ENCODE assay signal across 19 mouse cellular contexts in the genomic region with DNA sequence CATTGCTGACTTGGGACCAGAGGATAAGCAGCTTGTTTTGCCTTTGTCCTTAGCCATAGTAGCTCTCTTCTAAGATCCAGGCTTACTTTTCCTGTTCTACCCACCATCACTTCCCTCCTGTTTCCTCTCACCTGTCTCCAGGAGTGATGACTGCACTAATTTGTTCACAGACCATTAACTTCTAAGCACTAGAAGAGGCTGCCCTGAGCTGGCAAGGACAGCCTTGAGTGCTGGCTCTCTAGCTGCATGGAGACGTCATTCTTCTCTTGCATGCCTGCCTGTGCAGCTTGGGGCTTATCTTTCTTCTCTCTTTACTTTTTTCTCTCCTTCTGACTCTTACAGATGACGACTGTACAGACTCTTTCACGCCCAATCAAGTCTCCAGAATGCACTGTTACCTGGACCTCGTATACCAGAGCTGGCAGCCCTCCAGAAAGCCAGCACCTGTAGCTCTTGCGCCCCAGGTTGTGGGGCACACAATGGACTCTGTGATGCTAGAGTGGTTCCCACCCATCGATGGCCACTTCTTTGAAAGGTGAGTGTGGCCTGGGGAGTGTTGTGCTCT.
DNase-seq lines count a peak whose midpoint lies in the region; ATAC-seq and TF ChIP-seq lines count a peak whose summit lies in the region.
"Had no signal": no experiment of that assay in that cellular context is flagged by ENCODE, and none has a peak within 500 bp of the region (broad histone marks: within the 10 kb centered on the region; RNA-seq: fewer than 3 reads in every experiment).

No protein-coding gene starts in this region.

- no peak for TF ChIP-seq CTCF in midbrain, postnatal 0 days (IDR thresholded peaks at IDR 0.05)

- DNase-seq in midbrain, postnatal 0 days (ENCODE audit: low spot score) = peak; percentile 17
- no peak for DNase-seq in midbrain, embryonic 14.5 days
- peak; percentile 49 for DNase-seq in kidney, postnatal 14 days
- DNase-seq in cerebellum, adult 11 months = no peak
- no peak for DNase-seq in frontal cortex, postnatal 10 days (ENCODE audit: low spot score in 2 of 2)
- DNase-seq in embryo, embryonic 10.5 days (ENCODE audit: low spot score) = no peak
- DNase-seq: heart, postnatal 14 days; left cerebral cortex, postnatal 4 days; thymus, adult 2 months had no signal

- H3K4me2 ChIP-seq in hindbrain, embryonic 16.5 days (ENCODE audit: low read length) = no peak overlapping the region
- H3K4me2 ChIP-seq in hindbrain, embryonic 12.5 days (replicated peaks) = no peak overlapping the region
- no peak overlapping the region for H3K4me2 ChIP-seq in midbrain, postnatal 0 days (ENCODE audit: low read depth, low read length, poor library complexity, severe bottlenecking)
- H3K4me2 ChIP-seq in midbrain, embryonic 14.5 days (ENCODE audit: low read length) = no peak overlapping the region
- H3K4me2 ChIP-seq: forebrain, embryonic 13.5 days; heart, embryonic 11.5 days; hindbrain, embryonic 15.5 days; liver, embryonic 11.5 days; midbrain, embryonic 13.5 days had no signal

- no peak overlapping the region for H3K27ac ChIP-seq in hindbrain, embryonic 16.5 days (ENCODE audit: low read depth, low read length)
- H3K27ac ChIP-seq in hindbrain, embryonic 12.5 days = no peak overlapping the region
- no peak overlapping the region for H3K27ac ChIP-seq in midbrain, postnatal 0 days (ENCODE audit: low read depth, low read length)
- no peak overlapping the region for H3K27ac ChIP-seq in midbrain, embryonic 14.5 days (replicated peaks; ENCODE audit: low read depth, low read length)
- H3K27ac ChIP-seq: forebrain, embryonic 13.5 days; hindbrain, embryonic 15.5 days; macrophage; midbrain, embryonic 13.5 days had no signal

- no peaks in the 10 kb centered on the region for H3K27me3 ChIP-seq in hindbrain, embryonic 16.5 days (replicated peaks; ENCODE audit: control insufficient read depth, insufficient read depth, low read length)
- no peaks in the 10 kb centered on the region for H3K27me3 ChIP-seq in hindbrain, embryonic 12.5 days
- no peaks in the 10 kb centered on the region for H3K27me3 ChIP-seq in midbrain, postnatal 0 days (ENCODE audit: insufficient read depth, low read length)
- H3K27me3 ChIP-seq in midbrain, embryonic 14.5 days (ENCODE audit: control insufficient read depth, insufficient read depth, low read length) = no peaks in the 10 kb centered on the region
- H3K27me3 ChIP-seq: forebrain, embryonic 13.5 days; hindbrain, embryonic 15.5 days; midbrain, embryonic 13.5 days had no signal

- H3K9me3 ChIP-seq in hindbrain, embryonic 16.5 days (ENCODE audit: control insufficient read depth, low read length) = no peaks in the 10 kb centered on the region
- H3K9me3 ChIP-seq in hindbrain, embryonic 12.5 days (replicated peaks) = no peaks in the 10 kb centered on the region
- H3K9me3 ChIP-seq in midbrain, postnatal 0 days (ENCODE audit: low read length) = no peaks in the 10 kb centered on the region
- no peaks in the 10 kb centered on the region for H3K9me3 ChIP-seq in midbrain, embryonic 14.5 days (ENCODE audit: control insufficient read depth, low read length)
- H3K9me3 ChIP-seq: forebrain, embryonic 13.5 days; hindbrain, embryonic 15.5 days; midbrain, embryonic 13.5 days had no signal

- no peak overlapping the region for H3K9ac ChIP-seq in hindbrain, embryonic 16.5 days (ENCODE audit: low read depth, low read length)
- no peak overlapping the region for H3K9ac ChIP-seq in hindbrain, embryonic 12.5 days
- H3K9ac ChIP-seq in midbrain, postnatal 0 days (replicated peaks; ENCODE audit: low read length, poor library complexity, severe bottlenecking) = no peak overlapping the region
- H3K9ac ChIP-seq in midbrain, embryonic 14.5 days (replicated peaks; ENCODE audit: low read length) = no peak overlapping the region
- H3K9ac ChIP-seq: forebrain, embryonic 13.5 days; hindbrain, embryonic 15.5 days; midbrain, embryonic 13.5 days had no signal

- no peaks in the 10 kb centered on the region for H3K4me1 ChIP-seq in hindbrain, embryonic 16.5 days (ENCODE audit: control insufficient read depth, insufficient read depth, low read depth, low read length)
- no peaks in the 10 kb centered on the region for H3K4me1 ChIP-seq in hindbrain, embryonic 12.5 days
- H3K4me1 ChIP-seq in midbrain, postnatal 0 days (ENCODE audit: insufficient read depth, low read length) = no peaks in the 10 kb centered on the region
- no peaks in the 10 kb centered on the region for H3K4me1 ChIP-seq in midbrain, embryonic 14.5 days (ENCODE audit: control insufficient read depth, insufficient read depth, low read length)
- H3K4me1 ChIP-seq: hindbrain, embryonic 15.5 days; midbrain, embryonic 13.5 days had no signal

- WGBS in hindbrain, embryonic 16.5 days = 77% methylated on average over 6 of the region's 6 CpGs
- 84% methylated on average over 6 of the region's 6 CpGs for WGBS in hindbrain, embryonic 12.5 days
- 82% methylated on average over 6 of the region's 6 CpGs for WGBS in midbrain, postnatal 0 days
- WGBS in midbrain, embryonic 14.5 days = 84% methylated on average over 6 of the region's 6 CpGs

- no peak overlapping the region for H3K4me3 ChIP-seq in hindbrain, embryonic 16.5 days (ENCODE audit: low read length)
- H3K4me3 ChIP-seq in hindbrain, embryonic 12.5 days = no peak overlapping the region
- no peak overlapping the region for H3K4me3 ChIP-seq in midbrain, postnatal 0 days (ENCODE audit: low read depth, low read length)
- H3K4me3 ChIP-seq in midbrain, embryonic 14.5 days (replicated peaks; ENCODE audit: low read depth, low read length) = no peak overlapping the region
- H3K4me3 ChIP-seq: forebrain, embryonic 13.5 days; hindbrain, embryonic 15.5 days; midbrain, embryonic 13.5 days had no signal

- no peaks in the 10 kb centered on the region for H3K36me3 ChIP-seq in hindbrain, embryonic 16.5 days (ENCODE audit: control insufficient read depth, insufficient read depth, low read length)
- H3K36me3 ChIP-seq in hindbrain, embryonic 12.5 days = no peaks in the 10 kb centered on the region
- H3K36me3 ChIP-seq in midbrain, postnatal 0 days (ENCODE audit: insufficient read depth, low read length) = no peaks in the 10 kb centered on the region
- H3K36me3 ChIP-seq in midbrain, embryonic 14.5 days (ENCODE audit: control insufficient read depth, insufficient read depth, low read length) = no peaks in the 10 kb centered on the region
- H3K36me3 ChIP-seq: G1E; hindbrain, embryonic 15.5 days; midbrain, embryonic 13.5 days had no signal

- ATAC-seq in hindbrain, embryonic 16.5 days = peak; percentile 65; the same call in 1 of the 2 replicates
- no peak for ATAC-seq in hindbrain, embryonic 12.5 days (ENCODE audit: low FRiP score)
- ATAC-seq in midbrain, postnatal 0 days (ENCODE audit: low FRiP score) = no peak
- ATAC-seq in midbrain, embryonic 14.5 days (ENCODE audit: low FRiP score, low TSS enrichment) = no peak
- ATAC-seq: CD4-positive, CD25-positive, alpha-beta regulatory T cell, adult 4 months; forebrain, embryonic 13.5 days; midbrain, embryonic 13.5 days had no signal

Comparison
In these comparisons a context has a peak if more than half of its experiments do, and no peak if none do; other contexts are left out.
1. DNase-seq: peak in midbrain, postnatal 0 days (single experiment) and kidney, postnatal 14 days (single experiment); none in midbrain, embryonic 14.5 days (single experiment), cerebellum, adult 11 months (single experiment), frontal cortex, postnatal 10 days (0 of 2) and embryo, embryonic 10.5 days (single experiment).